Mouse (Mus musculus) bone marrow, adult 2 months (tissue): Measurements from ENCODE around the gene Asap3. TPM values are rescaled to one million over a fixed set of nuclear protein-coding genes. Genes with fewer than 3 reads are reported as not detected.

Experiments used
- H3K27ac ChIP-seq: fragments of 200-500 bp; 2 replicates; pipeline ENCODE4 v1.5.1; 2012; ENCODE audit warnings: low read depth, mild to moderate bottlenecking, control low read depth, inconsistent platforms, low read length; ENCODE audit not compliant: control insufficient read depth, poor library complexity, insufficient read depth
- H3K4me1 ChIP-seq: fragments of 200-500 bp; 2 replicates; pipeline ENCODE4 v1.6.1; 2011; ENCODE audit warnings: low read length; ENCODE audit not compliant: control insufficient read depth, insufficient read depth
- H3K4me3 ChIP-seq: fragments of 200-500 bp; replicated peaks from 2 replicates; pipeline ENCODE3; 2011; ENCODE audit warnings: mild to moderate bottlenecking, low read depth, low read length, control low read depth; ENCODE audit not compliant: control insufficient read depth
- CTCF ChIP-seq: fragments of 200-500 bp; IDR thresholded peaks from 2 replicates; pipeline ENCODE4 v1.5.1; 2011; ENCODE audit warnings: low read length, control low read depth; ENCODE audit not compliant: control insufficient read depth, insufficient read depth
- POLR2A ChIP-seq: fragments of 200-500 bp; IDR thresholded peaks from 2 replicates; pipeline ENCODE4 v1.6.1; 2011; ENCODE audit warnings: low read depth, mild to moderate bottlenecking, control low read depth, low read length, borderline replicate concordance; ENCODE audit not compliant: control insufficient read depth
- WGBS: fragments of 180-500 bp; shearing (Covaris S2); methylation state at CpG from one replicate; pipeline ENCODE4 v1.1.7; 2018; 5-methylcytosine and 5-hydroxymethylcytosine counted together
- polyA plus RNA-seq: library from polyadenylated mRNA; stranded (reverse); fragments of >200 nt; gene quantifications from 2 replicates; pipeline ENCODE4 v1.2.4, GENCODE M21; 2011; ENCODE audit warnings: low replicate concordance; ENCODE audit not compliant: missing spikeins, insufficient read depth, insufficient read length

Gene Asap3
- polyA plus RNA-seq, 1 experiment = 0.60 TPM

DNA sequence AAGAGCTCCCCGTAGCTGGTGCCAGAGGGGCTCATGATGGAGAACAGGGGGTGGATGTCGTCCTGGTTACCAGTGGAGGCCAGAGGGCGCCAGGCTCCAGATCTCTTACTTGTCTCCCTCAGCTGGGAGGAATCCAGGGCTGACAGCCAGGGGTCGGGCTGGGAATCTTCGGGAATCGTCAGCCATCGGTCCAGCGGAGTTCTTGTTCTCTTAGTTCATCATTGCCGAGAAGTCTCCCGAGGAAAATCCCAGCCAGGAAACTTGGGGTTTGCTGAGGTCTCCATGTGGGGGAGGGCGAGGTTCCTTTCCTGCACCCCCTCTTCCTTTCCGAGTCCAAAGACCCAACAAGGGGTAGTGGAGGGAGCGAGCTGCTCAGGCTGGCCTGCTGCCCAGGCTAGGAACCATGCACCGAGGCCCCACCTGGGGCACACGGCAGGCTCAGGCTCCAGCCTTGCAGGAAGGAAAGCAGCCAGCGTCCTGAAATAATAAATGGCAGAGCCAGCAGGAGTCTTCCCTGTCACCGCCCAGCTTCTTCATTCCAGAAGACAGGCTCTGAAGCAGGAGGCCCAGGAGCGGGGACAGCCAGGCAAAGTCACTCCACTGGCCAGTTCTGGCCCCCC is 12.5 kb downstream of the Asap3 start:
- 39% methylated on average over 18 of the region's 18 CpGs for WGBS
- Histone ChIP-seq H3K4me3 (no peak overlapping the region), H3K4me1 (no peaks in the 10 kb centered on the region), H3K27ac (no peak overlapping the region)
- TF ChIP-seq CTCF = no peak
- no peak for TF ChIP-seq POLR2A

GRCm38 (mm10) chr4:136220133-136220775 is 14.1 kb downstream of the Asap3 start:
- Histone ChIP-seq H3K4me3 (no peak overlapping the region), H3K27ac (no peak overlapping the region), H3K4me1 (0 out of 2 replicates have a peak, but pooled peaks cover 1% of the 10 kb centered on the region)
- no peak for TF ChIP-seq CTCF
- no peak for TF ChIP-seq POLR2A
- WGBS = 13% methylated on average over 17 of the region's 17 CpGs

DNA sequence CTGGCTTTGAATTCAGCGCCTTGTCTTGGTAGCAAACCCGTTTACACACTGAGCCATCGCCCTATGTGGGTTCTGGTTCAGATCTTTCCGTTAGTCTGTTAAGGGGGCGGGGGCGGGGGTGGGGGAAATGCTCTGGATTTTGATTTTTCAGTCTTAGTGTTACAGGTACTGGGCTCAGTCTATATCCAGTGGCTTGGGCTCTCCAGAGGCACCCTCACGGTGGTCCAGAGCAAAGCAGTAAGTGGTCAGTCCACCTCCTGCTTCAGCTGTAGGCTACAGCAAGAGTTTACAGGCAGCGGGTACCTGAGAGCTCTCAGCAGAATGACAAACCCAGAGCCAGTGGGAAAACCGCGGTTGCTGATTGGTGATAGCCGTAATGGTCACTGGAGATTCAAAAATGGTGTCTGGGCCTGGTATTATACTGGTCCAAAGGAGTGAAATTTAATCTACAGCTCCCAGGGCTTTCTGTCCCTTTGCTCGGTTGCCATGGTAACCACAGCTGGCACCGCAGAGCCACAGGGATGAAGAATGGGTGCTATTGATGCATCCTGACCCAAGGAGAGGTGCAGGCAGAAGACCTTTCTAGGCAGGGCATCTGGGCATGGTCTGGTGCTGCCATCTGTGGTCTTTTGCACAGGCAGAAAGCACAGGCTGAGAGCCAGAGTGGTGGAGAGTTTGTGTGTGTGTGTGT is 17.5 kb downstream of the Asap3 start:
- Histone ChIP-seq H3K4me3 (no peak overlapping the region), H3K27ac (no peak overlapping the region), H3K4me1 (0 out of 2 replicates have a peak, but pooled peaks cover 1% of the 10 kb centered on the region)
- TF ChIP-seq CTCF (no peak), POLR2A (no peak)
- WGBS = 79% methylated on average over 13 of the region's 13 CpGs

GRCm38 (mm10) chr4:136224240-136224559 is 18.0 kb downstream of the Asap3 start:
- no peak overlapping the region for H3K4me3 ChIP-seq
- no peak for TF ChIP-seq CTCF
- TF ChIP-seq POLR2A = no peak
- H3K4me1 ChIP-seq = 0 out of 2 replicates have a peak, but pooled peaks cover 1% of the 10 kb centered on the region
- 74% methylated on average over 5 of the region's 5 CpGs for WGBS
- no peak overlapping the region for H3K27ac ChIP-seq

- Histone ChIP-seq H3K27ac (no peak overlapping the region), H3K4me3 (no peak overlapping the region), H3K4me1 (0 out of 2 replicates have a peak, but pooled peaks cover 1% of the 10 kb centered on the region)
- 65% methylated on average over 23 of the region's 23 CpGs for WGBS
- TF ChIP-seq CTCF (no peak), POLR2A (no peak)
These were observed 18.7 kb downstream of the Asap3 start for GRCm38 (mm10) chr4:136224677-136225460.

- no peak overlapping the region for H3K4me3 ChIP-seq
- no peak overlapping the region for H3K27ac ChIP-seq
- WGBS = 58% methylated on average over 7 of the region's 7 CpGs
- no peak for TF ChIP-seq POLR2A
- TF ChIP-seq CTCF = no peak
- 0 out of 2 replicates have a peak, but pooled peaks cover 1% of the 10 kb centered on the region for H3K4me1 ChIP-seq
These were observed 21.2 kb downstream of the Asap3 start for GRCm38 (mm10) chr4:136227408-136227807.

GRCm38 (mm10) chr4:136228640-136229039 is 22.5 kb downstream of the Asap3 start:
- H3K4me1 ChIP-seq = 0 out of 2 replicates have a peak, but pooled peaks cover 1% of the 10 kb centered on the region
- 80% methylated on average over 5 of the region's 5 CpGs for WGBS
- no peak for TF ChIP-seq CTCF
- no peak for TF ChIP-seq POLR2A
- H3K27ac ChIP-seq = no peak overlapping the region
- no peak overlapping the region for H3K4me3 ChIP-seq

GRCm38 (mm10) chr4:136238669-136239068 is 32.5 kb downstream of the Asap3 start:
- H3K27ac ChIP-seq = no peak overlapping the region
- WGBS = 24% methylated on average over 13 of the region's 13 CpGs
- TF ChIP-seq POLR2A (no peak), CTCF (no peak)
- H3K4me1 ChIP-seq = no peaks in the 10 kb centered on the region
- H3K4me3 ChIP-seq = no peak overlapping the region

DNA sequence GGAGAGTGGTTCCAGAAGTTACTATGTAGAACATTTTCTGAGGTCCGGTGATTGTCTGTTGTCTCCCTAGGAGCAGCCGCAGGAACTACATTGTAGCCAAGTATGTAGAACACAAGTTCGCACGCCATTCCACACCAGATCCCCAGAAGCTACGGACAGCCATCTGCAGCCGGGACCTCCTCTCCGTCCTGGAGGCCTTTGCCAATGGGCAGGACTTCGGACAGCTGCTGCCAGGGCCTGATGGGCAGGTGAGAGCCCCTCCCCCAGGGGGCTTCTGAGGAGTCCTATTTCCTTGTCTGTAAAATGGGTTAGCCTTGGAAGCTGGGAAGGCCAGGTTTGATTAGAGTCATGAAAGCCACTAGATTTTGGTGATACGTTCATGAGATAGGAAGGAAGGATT is 32.9 kb downstream of the Asap3 start:
- Histone ChIP-seq H3K4me3 (no peak overlapping the region), H3K27ac (no peak overlapping the region), H3K4me1 (no peaks in the 10 kb centered on the region)
- WGBS = 63% methylated on average over 9 of the region's 9 CpGs
- TF ChIP-seq CTCF (no peak), POLR2A (no peak)
